Mouse (Mus musculus) brain, embryonic 14.5 days (tissue): ENCODE results near the gene Dnajc19.
"Not testable (repeated sequence)": the region's sequence is repeated elsewhere in the genome, so short reads cannot be mapped to it uniquely, and the experiment has no call there.

Source experiments
- CTCF ChIP-seq: fragments of 200-500 bp; IDR thresholded peaks from 2 replicates; pipeline ENCODE4 v1.5.1; 2012; ENCODE audit warnings: inconsistent platforms, mild to moderate bottlenecking, moderate library complexity, borderline replicate concordance; ENCODE audit not compliant: insufficient read depth, insufficient read length; ENCODE audit errors: extremely low read depth
- POLR2A ChIP-seq: fragments of 200-500 bp; IDR thresholded peaks from 2 replicates; pipeline ENCODE4 v1.6.1; 2012; ENCODE audit warnings: mild to moderate bottlenecking, inconsistent platforms, borderline replicate concordance; ENCODE audit not compliant: poor library complexity, insufficient read depth, insufficient read length, severe bottlenecking; ENCODE audit errors: extremely low read depth

DNA sequence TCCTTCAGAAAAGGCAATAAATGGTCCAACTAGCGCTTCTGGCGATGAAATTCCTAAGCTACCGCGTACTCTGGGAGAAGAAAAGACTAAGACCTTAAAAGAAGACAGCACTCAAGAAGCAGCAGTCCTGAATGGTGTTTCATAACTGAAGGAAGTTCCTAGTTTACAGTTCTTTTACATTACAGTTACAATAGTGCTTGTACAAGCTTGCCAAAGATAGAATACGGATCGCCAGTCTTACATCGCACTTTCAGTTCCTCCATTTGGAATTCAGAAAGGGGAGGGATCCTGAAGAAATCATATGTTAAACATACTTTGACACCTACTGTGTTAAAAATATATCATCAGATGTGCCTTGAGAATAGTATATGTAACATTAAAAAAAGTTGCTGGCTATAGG lies 12.2 kb downstream of the Dnajc19 start:
- TF ChIP-seq CTCF, POLR2A: not testable (repeated sequence)
